Mouse (Mus musculus): ENCODE data around the gene Mgat5. TPM values are rescaled to one million over a fixed set of nuclear protein-coding genes. Genes with fewer than 3 reads are reported as not detected.

Gene Mgat5
- polyA plus RNA-seq, 1 experiment: 3.6 TPM

DNA sequence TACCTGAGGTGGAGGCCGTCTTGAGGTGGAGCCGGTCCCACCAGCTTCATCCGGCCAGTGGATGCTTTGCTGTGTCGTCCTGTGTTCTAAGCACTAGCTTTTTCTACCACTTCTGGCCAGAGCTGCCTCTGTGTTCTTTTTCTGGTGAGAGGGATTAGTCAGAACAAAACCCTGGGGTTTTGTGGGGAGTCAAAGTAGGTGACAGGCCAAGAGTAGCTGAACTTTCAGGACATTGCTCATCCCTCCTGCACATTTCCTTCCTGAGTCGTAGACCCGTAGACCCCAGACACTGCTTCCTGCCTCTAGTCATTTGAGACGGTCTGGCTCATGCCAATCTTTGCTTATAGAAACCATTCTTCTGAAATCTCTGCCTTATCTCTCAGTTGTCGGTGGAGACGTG is 140.1 kb downstream of the Mgat5 start:
- no peaks in the 10 kb centered on the region for H3K79me2 ChIP-seq (ENCODE audit: control insufficient read depth, insufficient read depth)
- H3K79me3 ChIP-seq (ENCODE audit: low read depth): no peaks in the 10 kb centered on the region
- H3ac ChIP-seq (ENCODE audit: control insufficient read depth, insufficient read length, low read depth): no peak overlapping the region
- no peaks in the 10 kb centered on the region for H3K36me3 ChIP-seq (ENCODE audit: control insufficient read depth, insufficient read depth)
- TF ChIP-seq MAX (IDR thresholded peaks at IDR 0.05) (no peak), MYOG (IDR thresholded peaks at IDR 0.05; ENCODE audit: control insufficient read depth, extremely low read depth, insufficient read length) (no peak)
- H3K4me3 ChIP-seq (ENCODE audit: insufficient read depth, poor library complexity, severe bottlenecking): no peak overlapping the region
- H3K27me3 ChIP-seq (ENCODE audit: control insufficient read depth, insufficient read depth, insufficient read length): no peaks in the 10 kb centered on the region

DNA sequence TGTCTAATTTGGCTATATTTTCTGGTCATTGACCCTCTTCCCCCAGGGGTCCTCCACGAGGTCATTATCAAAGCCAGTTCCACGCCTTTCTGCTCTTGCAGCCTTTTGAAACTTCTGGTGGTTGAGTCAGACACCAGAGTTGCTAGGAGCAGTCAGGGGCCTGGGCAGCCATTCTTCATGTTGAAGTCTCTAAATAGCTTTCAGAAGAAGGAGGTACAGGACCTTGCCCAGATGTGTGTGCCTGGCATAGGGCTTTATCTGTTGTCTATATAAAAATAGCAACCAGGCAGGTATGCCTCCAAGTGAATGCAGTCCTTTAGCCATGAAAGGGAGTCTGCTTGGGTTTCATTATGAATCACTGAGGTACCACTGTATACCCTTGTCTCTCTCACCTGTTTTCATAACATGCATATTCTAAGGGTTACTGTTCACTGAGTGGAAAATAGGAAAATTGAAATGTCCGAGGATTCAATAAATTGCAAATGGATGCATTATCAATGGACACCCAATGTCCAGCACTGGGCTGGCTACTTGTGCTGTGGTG is 141.9 kb downstream of the Mgat5 start:
- TF ChIP-seq USF1 (IDR thresholded peaks at IDR 0.05; ENCODE audit: low read depth) (no peak), FOSL1 (IDR thresholded peaks at IDR 0.05; ENCODE audit: insufficient read depth, low read length, poor library complexity, severe bottlenecking) (no peak)
- H3K79me3 ChIP-seq (ENCODE audit: low read depth): no peaks in the 10 kb centered on the region
- H3K27me3 ChIP-seq (ENCODE audit: control insufficient read depth, insufficient read depth, insufficient read length): no peaks in the 10 kb centered on the region
- no peak overlapping the region for H3ac ChIP-seq (ENCODE audit: control insufficient read depth, insufficient read length, low read depth)
- no peaks in the 10 kb centered on the region for H3K36me3 ChIP-seq (ENCODE audit: control insufficient read depth, insufficient read depth)
- no peaks in the 10 kb centered on the region for H3K79me2 ChIP-seq (ENCODE audit: control insufficient read depth, insufficient read depth)
- no peak overlapping the region for H3K4me3 ChIP-seq (ENCODE audit: insufficient read depth, poor library complexity, severe bottlenecking)

DNA sequence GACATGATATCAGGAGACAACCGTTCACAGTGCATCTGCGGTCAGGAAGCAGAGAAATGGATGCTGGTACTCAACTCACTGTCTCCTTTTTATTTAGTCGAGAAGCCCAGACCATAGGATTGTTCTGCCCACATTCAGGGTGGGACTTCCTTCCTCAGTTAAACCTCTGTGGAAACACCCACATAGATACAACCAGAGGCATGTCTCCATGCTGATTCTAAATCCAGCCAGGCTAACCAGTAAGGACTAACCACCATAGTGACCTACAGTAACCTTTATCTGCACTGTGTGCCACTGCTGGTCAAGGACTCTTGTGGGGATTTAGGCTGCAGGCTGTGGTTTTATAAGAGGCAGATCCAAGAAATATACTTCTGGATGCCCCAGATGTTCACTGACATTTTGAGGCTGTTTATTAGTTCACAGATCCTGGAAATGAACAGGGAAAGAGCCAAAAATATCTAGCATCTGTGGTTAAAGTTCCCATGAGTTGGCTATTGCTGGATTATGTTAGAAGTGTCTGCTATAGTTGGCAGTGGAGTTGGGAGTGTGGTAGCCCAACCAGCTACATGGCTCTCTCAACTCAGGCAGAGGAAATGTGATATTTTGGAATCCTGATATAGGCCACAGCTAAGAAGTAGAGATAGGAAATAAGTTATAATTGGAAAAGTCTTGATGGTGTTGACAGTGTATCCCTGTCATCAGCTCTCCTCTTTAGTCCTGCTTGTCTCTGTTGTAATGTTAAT is 143.2 kb downstream of the Mgat5 start:
- Histone ChIP-seq H3K4me3 (ENCODE audit: insufficient read depth, poor library complexity, severe bottlenecking) (no peak overlapping the region), H3K36me3 (ENCODE audit: control insufficient read depth, insufficient read depth) (no peaks in the 10 kb centered on the region), H3K79me2 (ENCODE audit: control insufficient read depth, insufficient read depth) (no peaks in the 10 kb centered on the region), H3K79me3 (ENCODE audit: low read depth) (no peaks in the 10 kb centered on the region), H3K27me3 (ENCODE audit: control insufficient read depth, insufficient read depth, insufficient read length) (no peaks in the 10 kb centered on the region), H3ac (ENCODE audit: control insufficient read depth, insufficient read length, low read depth) (no peak overlapping the region)
- TF ChIP-seq FOSL1 (IDR thresholded peaks at IDR 0.05; ENCODE audit: insufficient read depth, low read length, poor library complexity, severe bottlenecking): no peak
- no peak for TF ChIP-seq MYOG (IDR thresholded peaks at IDR 0.05; ENCODE audit: control insufficient read depth, extremely low read depth, insufficient read length)
- no peak for TF ChIP-seq MYOD1 (IDR thresholded peaks at IDR 0.05; ENCODE audit: control insufficient read depth, insufficient read length, low read depth)
- no peak for TF ChIP-seq USF1 (IDR thresholded peaks at IDR 0.05; ENCODE audit: low read depth)
- no peak for TF ChIP-seq CTCF (IDR thresholded peaks at IDR 0.05; ENCODE audit: control insufficient read depth, insufficient read depth, insufficient read length)
- no peak for TF ChIP-seq CEBPB (IDR thresholded peaks at IDR 0.05; ENCODE audit: low read depth)
- no peak for TF ChIP-seq MAX (IDR thresholded peaks at IDR 0.05)

DNA sequence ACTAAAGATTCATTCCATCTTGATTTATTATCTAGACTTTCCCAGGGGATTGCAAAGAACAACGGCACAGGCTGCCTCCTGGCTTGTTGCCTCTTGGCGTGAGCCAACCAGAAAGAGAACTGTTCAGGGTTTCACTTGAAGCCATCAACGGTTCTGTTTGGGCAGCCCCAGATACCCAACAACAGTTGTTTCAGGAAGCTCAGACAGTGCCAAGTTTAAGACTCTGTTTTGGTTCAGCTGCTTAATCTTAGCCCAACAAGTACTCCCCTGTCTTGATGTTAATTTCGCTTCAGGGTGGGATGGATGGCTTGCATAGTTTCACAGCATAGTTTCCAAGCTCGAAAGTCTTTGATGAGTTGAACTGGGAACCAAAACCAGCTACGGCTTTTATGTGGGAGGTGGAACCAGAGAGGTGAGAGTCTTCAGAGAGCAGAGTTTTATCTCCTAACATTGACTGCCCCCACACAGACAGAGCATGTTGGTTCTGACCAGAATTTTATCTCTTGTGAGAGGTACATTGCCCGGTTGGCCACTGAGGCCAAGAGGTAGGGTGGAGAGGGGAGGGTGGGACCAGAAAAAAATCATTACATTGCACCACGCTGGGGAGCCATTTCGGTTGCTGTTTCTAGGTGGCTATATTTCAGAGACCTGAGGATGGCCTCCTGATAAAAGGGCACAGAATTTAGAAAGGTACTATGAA is 144.0 kb downstream of the Mgat5 start:
- Histone ChIP-seq H3K36me3 (ENCODE audit: control insufficient read depth, insufficient read depth) (no peaks in the 10 kb centered on the region), H3K79me2 (ENCODE audit: control insufficient read depth, insufficient read depth) (no peaks in the 10 kb centered on the region), H3K27me3 (ENCODE audit: control insufficient read depth, insufficient read depth, insufficient read length) (no peaks in the 10 kb centered on the region), H3ac (ENCODE audit: control insufficient read depth, insufficient read length, low read depth) (no peak overlapping the region), H3K4me3 (ENCODE audit: insufficient read depth, poor library complexity, severe bottlenecking) (no peak overlapping the region), H3K79me3 (ENCODE audit: low read depth) (no peaks in the 10 kb centered on the region)
- no peak for TF ChIP-seq MYOG (IDR thresholded peaks at IDR 0.05; ENCODE audit: control insufficient read depth, extremely low read depth, insufficient read length)
- TF ChIP-seq FOSL1 (IDR thresholded peaks at IDR 0.05; ENCODE audit: insufficient read depth, low read length, poor library complexity, severe bottlenecking): no peak
- TF ChIP-seq MAX (IDR thresholded peaks at IDR 0.05): no peak
- TF ChIP-seq MYOD1 (IDR thresholded peaks at IDR 0.05; ENCODE audit: control insufficient read depth, insufficient read length, low read depth): no peak
- no peak for TF ChIP-seq CTCF (IDR thresholded peaks at IDR 0.05; ENCODE audit: control insufficient read depth, insufficient read depth, insufficient read length)
- TF ChIP-seq CEBPB (IDR thresholded peaks at IDR 0.05; ENCODE audit: low read depth): no peak
- no peak for TF ChIP-seq USF1 (IDR thresholded peaks at IDR 0.05; ENCODE audit: low read depth)

DNA sequence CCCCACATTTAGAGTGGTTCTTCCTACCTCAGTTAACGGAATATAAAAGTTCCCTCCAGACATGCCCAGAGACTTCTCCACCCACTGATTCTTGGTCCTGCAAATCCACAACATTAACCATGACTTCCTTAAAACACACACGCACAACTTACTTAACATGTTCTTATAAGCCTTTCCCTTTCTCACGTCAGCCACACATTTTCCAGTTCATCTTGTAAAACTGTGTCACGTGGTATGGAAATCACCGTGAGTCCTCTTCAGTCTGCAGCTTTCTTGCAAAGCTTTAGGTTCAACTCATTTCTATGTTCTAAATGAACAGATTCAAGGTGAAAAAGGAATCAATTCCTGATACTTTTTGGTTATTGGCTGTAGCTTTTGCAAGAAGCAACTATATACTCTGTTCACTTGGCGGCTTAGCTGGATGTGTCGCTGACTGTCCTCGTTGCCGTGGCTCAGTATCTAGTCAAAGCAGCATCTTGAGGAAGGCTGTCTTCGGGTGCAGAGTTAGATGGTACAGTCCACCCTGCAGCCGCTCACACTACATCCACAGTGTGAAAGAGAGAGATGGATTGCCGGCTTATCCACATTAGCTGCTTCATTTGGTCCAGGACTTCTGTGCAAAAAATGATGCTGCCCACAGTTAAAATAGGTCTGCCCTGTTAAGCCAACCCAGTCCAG is 146.7 kb downstream of the Mgat5 start:
- TF ChIP-seq MAX (IDR thresholded peaks at IDR 0.05) (no peak), FOSL1 (IDR thresholded peaks at IDR 0.05; ENCODE audit: insufficient read depth, low read length, poor library complexity, severe bottlenecking) (no peak), CEBPB (IDR thresholded peaks at IDR 0.05; ENCODE audit: low read depth) (no peak), USF1 (IDR thresholded peaks at IDR 0.05; ENCODE audit: low read depth) (no peak), CTCF (IDR thresholded peaks at IDR 0.05; ENCODE audit: control insufficient read depth, insufficient read depth, insufficient read length) (no peak), MYOD1 (IDR thresholded peaks at IDR 0.05; ENCODE audit: control insufficient read depth, insufficient read length, low read depth) (no peak), MYOG (IDR thresholded peaks at IDR 0.05; ENCODE audit: control insufficient read depth, extremely low read depth, insufficient read length) (no peak)
- no peaks in the 10 kb centered on the region for H3K27me3 ChIP-seq (ENCODE audit: control insufficient read depth, insufficient read depth, insufficient read length)

More for the DNA sequence above, 146.7 kb downstream of the Mgat5 start:
- H3K79me2 ChIP-seq (ENCODE audit: control insufficient read depth, insufficient read depth): no peaks in the 10 kb centered on the region
- no peaks in the 10 kb centered on the region for H3K79me3 ChIP-seq (ENCODE audit: low read depth)
- no peak overlapping the region for H3ac ChIP-seq (ENCODE audit: control insufficient read depth, insufficient read length, low read depth)
- H3K36me3 ChIP-seq (ENCODE audit: control insufficient read depth, insufficient read depth): no peaks in the 10 kb centered on the region
- no peak overlapping the region for H3K4me3 ChIP-seq (ENCODE audit: insufficient read depth, poor library complexity, severe bottlenecking)
